ENCODE assay signal across 8 mouse cellular contexts in the genomic region with DNA sequence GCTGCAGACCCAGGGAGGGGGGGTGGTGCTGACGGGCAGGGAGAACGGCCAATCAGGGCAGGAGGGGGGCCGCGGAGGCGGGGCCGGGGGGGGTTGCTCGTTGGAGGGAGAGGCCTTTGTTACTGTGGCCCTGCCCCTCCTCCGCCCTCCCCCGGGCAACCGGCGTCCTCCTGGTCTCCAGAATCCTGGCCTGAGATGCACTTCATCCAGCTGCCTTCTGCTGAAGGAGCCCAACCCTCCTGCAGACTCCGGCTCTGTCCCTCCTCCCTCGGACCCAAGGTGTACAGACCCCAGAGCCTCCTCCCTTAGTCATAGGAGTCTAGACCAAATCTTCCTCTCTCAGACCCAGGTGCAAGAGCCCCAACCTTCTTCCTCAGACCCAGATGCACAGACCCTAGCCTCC. TPM values are rescaled to one million over a fixed set of nuclear protein-coding genes. Genes with fewer than 3 reads are reported as not detected.
A peak's percentile ranks its signal among the peaks of the same experiment; 100 is the strongest.
DNase-seq lines count a peak whose midpoint lies in the region; ATAC-seq lines count a peak whose summit lies in the region.

No protein-coding gene starts in this region.

- H3K4me2 ChIP-seq in hindbrain, embryonic 13.5 days: peak overlapping the region; percentile 64
- peak overlapping the region; percentile 78 for H3K4me2 ChIP-seq in limb, embryonic 12.5 days

- H3K9ac ChIP-seq in hindbrain, embryonic 13.5 days: peak overlapping the region; percentile 93
- H3K9ac ChIP-seq in limb, embryonic 12.5 days (replicated peaks): peak overlapping the region; percentile 86

- H3K36me3 ChIP-seq in hindbrain, embryonic 13.5 days: no peaks in the 10 kb centered on the region
- H3K36me3 ChIP-seq in limb, embryonic 12.5 days: no peaks in the 10 kb centered on the region

- peak; percentile 67 for DNase-seq in layer of hippocampus, adult 11-12 months (ENCODE audit: low spot score)
- no peak for DNase-seq in layer of hippocampus, adult 9-10 months (ENCODE audit: low spot score)
- peak; percentile 85 for DNase-seq in cerebellum, adult 8-10 months
- peak; percentile 70 for DNase-seq in forelimb bud, embryonic 11.5 days (ENCODE audit: low read depth, low spot score)
- DNase-seq in retina, postnatal 1 day: peak; percentile 84
- no peak for DNase-seq in spleen, postnatal 10 days (ENCODE audit: low spot score in 2 of 2)

- H3K4me1 ChIP-seq in hindbrain, embryonic 13.5 days (replicated peaks): peaks cover 25% of the 10 kb centered on the region
- H3K4me1 ChIP-seq in limb, embryonic 12.5 days (replicated peaks): peaks cover 6% of the 10 kb centered on the region; the same call in 1 of the 2 replicates

- ATAC-seq in hindbrain, embryonic 13.5 days (ENCODE audit: low FRiP score): peak; percentile 86
- peak; percentile 82 for ATAC-seq in limb, embryonic 12.5 days (ENCODE audit: insufficient number of reproducible peaks, insufficient read depth, low FRiP score, low TSS enrichment, low read depth)

- WGBS in hindbrain, embryonic 13.5 days: 5% methylated on average over 2 of the region's 13 CpGs
- 0% methylated on average over 13 of the region's 13 CpGs for whole genome bisulfite sequencing in limb, embryonic 12.5 days

- peaks cover 11% of the 10 kb centered on the region; the same call in 1 of the 2 replicates for H3K27me3 ChIP-seq in hindbrain, embryonic 13.5 days
- peaks cover 45% of the 10 kb centered on the region for H3K27me3 ChIP-seq in limb, embryonic 12.5 days

- H3K4me3 ChIP-seq in hindbrain, embryonic 13.5 days: peak overlapping the region; percentile 73
- peak overlapping the region; percentile 66 for H3K4me3 ChIP-seq in limb, embryonic 12.5 days (replicated peaks)

- H3K27ac ChIP-seq in hindbrain, embryonic 13.5 days: peak overlapping the region; percentile 92
- no peak overlapping the region for H3K27ac ChIP-seq in limb, embryonic 12.5 days

- no peaks in the 10 kb centered on the region for H3K9me3 ChIP-seq in hindbrain, embryonic 13.5 days
- H3K9me3 ChIP-seq in limb, embryonic 12.5 days: no peaks in the 10 kb centered on the region

RNA-seq across cellular contexts. Expression of a gene that starts 0.3 kb away (rescaled TPM):
- polyA plus RNA-seq in hindbrain, embryonic 13.5 days (2015; fragmentation: Nextera tagmentation; extraction: Ambion mirVana): 7.3 and 7.8 TPM in 2 replicates
- 1.4 and 1.7 TPM in 2 replicates for polyA plus RNA-seq in limb, embryonic 12.5 days (2016; fragmentation: Nextera tagmentation; extraction: Ambion mirVana)

RNA-seq across cellular contexts. Expression of a gene that starts 15.6 kb away (rescaled TPM):
- not detected in 2 replicates for polyA plus RNA-seq in hindbrain, embryonic 13.5 days (2015; fragmentation: Nextera tagmentation; extraction: Ambion mirVana)
- polyA plus RNA-seq in limb, embryonic 12.5 days (2016; fragmentation: Nextera tagmentation; extraction: Ambion mirVana): not detected in 2 replicates

RNA-seq across cellular contexts. Expression of a gene that starts 27.2 kb away (rescaled TPM):
- polyA plus RNA-seq in hindbrain, embryonic 13.5 days (2015; fragmentation: Nextera tagmentation; extraction: Ambion mirVana): 9.6 and 10.8 TPM in 2 replicates
- 1.8 and 3.7 TPM in 2 replicates for polyA plus RNA-seq in limb, embryonic 12.5 days (2016; fragmentation: Nextera tagmentation; extraction: Ambion mirVana)

RNA-seq across cellular contexts. Expression of a gene that starts 46.3 kb away (rescaled TPM):
- polyA plus RNA-seq in hindbrain, embryonic 13.5 days (2015; fragmentation: Nextera tagmentation; extraction: Ambion mirVana): 0.39 TPM in 2 replicates
- 1.1 TPM in 1 of 2 replicates, not detected in the other for polyA plus RNA-seq in limb, embryonic 12.5 days (2016; fragmentation: Nextera tagmentation; extraction: Ambion mirVana)

RNA-seq across cellular contexts. Expression of a gene that starts 46.3 kb away (rescaled TPM):
- 149 and 154 TPM in 2 replicates for polyA plus RNA-seq in hindbrain, embryonic 13.5 days (2015; fragmentation: Nextera tagmentation; extraction: Ambion mirVana)
- 236 and 240 TPM in 2 replicates for polyA plus RNA-seq in limb, embryonic 12.5 days (2016; fragmentation: Nextera tagmentation; extraction: Ambion mirVana)

Comparison
In these comparisons a context has a peak if more than half of its experiments do, and no peak if none do; other contexts are left out.
1. DNase-seq: peak in layer of hippocampus, adult 11-12 months (single experiment), cerebellum, adult 8-10 months (single experiment), forelimb bud, embryonic 11.5 days (single experiment) and retina, postnatal 1 day (single experiment); none in layer of hippocampus, adult 9-10 months (single experiment) and spleen, postnatal 10 days (0 of 2).